Mouse (Mus musculus): ENCODE data around the gene Cby1.
"Not testable (repeated sequence)": the region's sequence is repeated elsewhere in the genome, so short reads cannot be mapped to it uniquely, and the experiment has no call there.

DNA sequence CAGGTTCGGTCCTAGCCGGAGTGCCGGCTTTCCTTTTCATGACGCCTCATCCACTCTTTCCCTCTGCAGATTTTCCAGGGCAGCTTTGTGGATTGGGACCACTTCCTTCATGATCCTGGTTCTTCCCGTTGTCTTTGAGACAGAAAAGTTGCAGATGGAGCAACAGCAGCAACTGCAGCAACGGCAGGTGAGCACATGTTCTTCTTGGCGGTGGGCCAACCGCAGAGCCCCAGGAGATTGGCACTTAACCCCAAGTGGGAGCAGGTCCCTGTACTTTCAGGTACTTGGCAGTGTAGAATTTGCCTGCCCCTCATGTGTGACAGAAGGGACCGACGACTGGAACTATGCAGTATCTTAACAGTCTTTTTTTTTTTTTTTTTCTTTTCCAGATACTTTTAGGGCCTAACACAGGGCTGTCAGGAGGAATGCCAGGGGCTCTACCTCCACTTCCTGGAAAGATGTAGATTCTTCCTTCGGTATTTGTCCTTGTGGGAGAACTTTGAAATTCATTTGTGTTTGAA lies 12.9 kb downstream of the Cby1 start:
- not testable (repeated sequence) for TF ChIP-seq FLI1 (IDR thresholded peaks at IDR 0.05; ENCODE audit: low read length); GATA1 (IDR thresholded peaks at IDR 0.05; ENCODE audit: borderline replicate concordance, low read length)
